Mouse (Mus musculus) brown adipose tissue, adult 24 weeks (tissue): ENCODE data around the gene Gmpr2. TPM values are rescaled to one million over a fixed set of nuclear protein-coding genes. Genes with fewer than 3 reads are reported as not detected.

Experiments
- H3K27ac ChIP-seq: fragments of 200-500 bp; replicated peaks from 2 replicates; pipeline ENCODE4 v1.5.1; 2012; ENCODE audit warnings: low read depth, mild to moderate bottlenecking, low read length
- H3K4me1 ChIP-seq: fragments of 200-500 bp; 2 replicates; pipeline ENCODE4 v1.6.1; 2012; ENCODE audit warnings: low read length, mixed read lengths; ENCODE audit not compliant: control insufficient read depth, insufficient read depth, insufficient read length
- H3K4me3 ChIP-seq: fragments of 200-500 bp; 2 replicates; pipeline ENCODE4 v1.5.1; 2012; ENCODE audit warnings: low read depth, mild to moderate bottlenecking, low read length, moderate library complexity; ENCODE audit not compliant: insufficient read depth
- polyA plus RNA-seq: library from polyadenylated mRNA; stranded (reverse); fragments of >200 nt; gene quantifications from 2 replicates; pipeline ENCODE4 v1.2.4, GENCODE M21; 2012; ENCODE audit not compliant: missing spikeins, insufficient read depth, insufficient read length

Gene Gmpr2
- polyA plus RNA-seq, 1 experiment, result 19.8 TPM

DNA sequence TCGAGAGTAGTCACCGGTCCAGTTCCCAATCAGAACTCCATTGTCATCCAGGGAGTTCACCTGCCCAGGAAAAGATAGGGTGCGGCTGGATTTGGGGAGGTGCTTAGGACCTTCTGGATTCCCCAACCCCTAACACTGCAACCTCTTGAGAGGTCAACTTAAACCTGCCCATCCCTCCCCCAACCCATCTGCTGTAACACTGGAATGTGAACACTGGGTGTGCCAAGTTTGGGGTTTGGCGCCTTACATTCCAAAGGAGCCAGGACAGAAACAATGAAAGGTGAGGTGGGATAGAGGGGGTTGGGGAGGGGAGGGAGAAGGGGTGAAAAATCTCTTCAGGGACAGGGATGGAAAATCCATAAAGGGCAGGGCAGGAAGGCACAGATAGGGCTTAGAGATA, 37.8 kb downstream of the Gmpr2 start:
- Histone ChIP-seq H3K4me1 (no peaks in the 10 kb centered on the region), H3K4me3 (no peak overlapping the region), H3K27ac (no peak overlapping the region)

DNA sequence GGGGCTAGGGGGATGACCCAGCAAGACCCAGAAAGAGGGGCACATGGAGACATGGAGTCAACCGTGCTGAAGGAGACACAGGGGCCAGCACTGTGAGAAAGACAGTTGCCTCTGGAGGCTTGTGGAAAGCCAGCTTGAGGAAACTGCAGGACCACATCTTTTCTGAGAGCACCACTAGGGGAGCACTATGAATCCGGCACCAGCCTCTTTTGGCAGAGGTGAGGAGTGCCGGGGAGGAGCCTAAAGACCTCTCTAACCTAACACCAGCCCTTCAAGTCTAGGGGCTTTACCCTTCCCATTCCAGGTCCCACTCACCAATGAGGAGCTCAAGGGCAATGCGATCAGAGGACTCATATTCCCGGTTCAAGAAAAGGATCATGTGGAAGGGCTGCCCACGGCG, 40.0 kb downstream of the Gmpr2 start:
- no peak overlapping the region for H3K27ac ChIP-seq
- no peaks in the 10 kb centered on the region for H3K4me1 ChIP-seq
- no peak overlapping the region for H3K4me3 ChIP-seq

DNA sequence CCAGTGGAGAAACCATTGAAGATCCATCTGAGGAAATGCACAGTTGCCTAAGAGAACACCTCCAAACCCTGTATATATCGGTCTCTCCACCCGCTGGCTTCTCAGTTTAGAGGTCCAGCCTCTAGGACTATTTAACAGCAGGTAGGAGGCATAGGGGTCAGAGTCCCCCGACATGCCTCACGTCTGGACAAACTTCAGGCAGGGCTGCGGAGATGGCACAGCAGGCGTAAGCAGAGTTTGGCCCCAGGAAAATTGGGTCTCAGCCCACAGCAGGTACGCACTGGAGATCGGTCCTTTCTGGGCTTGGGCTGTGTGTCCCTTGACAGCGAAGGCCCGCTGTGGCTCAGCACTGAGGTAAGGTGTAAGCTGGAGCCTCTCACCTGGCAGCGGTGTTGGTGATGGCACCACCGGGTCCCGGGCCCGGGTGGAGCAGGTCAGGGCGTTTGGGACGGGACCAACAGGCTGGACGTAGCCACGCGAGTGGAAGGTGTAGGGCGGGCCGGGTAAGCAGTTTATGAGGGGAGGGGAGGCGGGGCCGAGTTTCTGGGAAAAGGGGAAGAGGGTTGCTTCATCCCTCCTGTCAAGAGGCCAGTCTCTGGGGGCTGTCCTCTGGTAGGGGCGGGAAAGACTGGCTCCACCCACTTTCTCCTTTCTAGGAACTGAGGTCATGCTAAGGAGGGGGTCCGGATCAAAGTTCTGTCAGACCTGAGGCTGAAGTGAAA, 41.4 kb downstream of the Gmpr2 start:
- no peak overlapping the region for H3K27ac ChIP-seq
- H3K4me3 ChIP-seq, result peak overlapping the region; percentile 36
- H3K4me1 ChIP-seq, result no peaks in the 10 kb centered on the region

DNA sequence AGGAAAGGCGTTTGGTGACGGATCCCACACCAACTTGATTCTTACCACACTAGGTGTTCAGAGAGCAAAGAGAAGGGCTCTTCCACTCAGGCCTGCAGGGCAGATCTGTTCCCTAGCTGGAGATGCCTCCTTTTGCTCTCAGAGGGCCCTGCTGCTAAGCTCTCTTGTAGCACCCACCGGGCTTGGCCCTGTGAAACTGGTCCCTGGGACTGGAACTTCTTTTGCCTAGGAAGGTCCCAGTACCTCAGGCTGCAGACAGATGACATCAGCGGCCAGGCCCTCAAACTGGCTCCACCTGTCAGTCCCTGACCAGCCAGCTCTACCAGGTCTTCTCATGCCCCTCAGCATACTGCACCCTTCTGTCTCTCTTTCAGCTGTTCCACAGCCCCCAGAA, 42.0 kb downstream of the Gmpr2 start, which contains the start of gene Tgm1:
TSS of gene Tgm1 (minus strand) at position 198 of the 394 bp plus-strand sequence.
- peak within 1 kb of the TSS; percentile 36 for H3K4me3 ChIP-seq
- no peaks in the 10 kb centered on the region for H3K4me1 ChIP-seq
- no peak within 1 kb of the TSS for H3K27ac ChIP-seq

DNA sequence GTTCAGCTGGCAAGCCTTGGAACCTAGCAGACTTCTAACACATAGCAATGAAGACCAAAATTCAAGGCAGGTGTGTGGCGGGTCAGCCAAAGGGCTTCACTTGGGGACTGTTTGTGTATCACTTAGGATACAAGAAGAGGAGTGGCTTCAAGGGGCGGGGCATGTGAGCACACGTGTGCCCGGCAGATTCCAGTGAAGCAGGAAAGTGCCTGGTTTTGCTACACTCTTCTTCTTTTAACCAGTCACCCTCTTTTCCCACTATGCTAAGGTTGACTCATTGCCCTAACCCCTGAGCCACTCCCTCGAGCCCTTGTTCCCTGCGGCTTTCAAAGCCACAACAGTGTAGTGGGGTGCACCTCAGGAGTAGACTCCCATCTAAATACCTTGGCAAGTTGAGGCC, 43.2 kb downstream of the Gmpr2 start:
- H3K4me1 ChIP-seq, result no peaks in the 10 kb centered on the region
- H3K4me3 ChIP-seq, result no peak overlapping the region
- H3K27ac ChIP-seq, result no peak overlapping the region

DNA sequence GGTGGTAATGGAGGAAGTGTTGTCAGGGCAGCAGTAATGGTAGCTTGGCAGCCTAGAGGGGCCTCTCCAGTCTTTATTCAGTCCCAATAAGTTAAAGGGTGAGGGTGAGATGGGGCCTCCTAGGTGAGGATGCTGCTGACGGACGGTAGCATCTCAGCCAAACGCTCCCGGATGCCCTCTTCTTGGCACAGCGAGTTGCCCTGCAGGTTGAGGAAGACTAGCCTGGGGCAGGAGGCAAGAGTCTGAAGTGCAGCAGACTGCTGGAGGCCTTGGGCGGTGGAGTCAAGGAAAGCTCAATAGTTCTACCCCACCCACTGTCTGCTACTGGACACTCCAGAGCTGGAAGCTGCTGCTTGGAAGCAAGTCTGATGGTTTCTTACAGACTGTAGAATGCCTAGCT, 44.5 kb downstream of the Gmpr2 start:
- no peak overlapping the region for H3K4me3 ChIP-seq
- H3K4me1 ChIP-seq, result no peaks in the 10 kb centered on the region
- H3K27ac ChIP-seq, result no peak overlapping the region

DNA sequence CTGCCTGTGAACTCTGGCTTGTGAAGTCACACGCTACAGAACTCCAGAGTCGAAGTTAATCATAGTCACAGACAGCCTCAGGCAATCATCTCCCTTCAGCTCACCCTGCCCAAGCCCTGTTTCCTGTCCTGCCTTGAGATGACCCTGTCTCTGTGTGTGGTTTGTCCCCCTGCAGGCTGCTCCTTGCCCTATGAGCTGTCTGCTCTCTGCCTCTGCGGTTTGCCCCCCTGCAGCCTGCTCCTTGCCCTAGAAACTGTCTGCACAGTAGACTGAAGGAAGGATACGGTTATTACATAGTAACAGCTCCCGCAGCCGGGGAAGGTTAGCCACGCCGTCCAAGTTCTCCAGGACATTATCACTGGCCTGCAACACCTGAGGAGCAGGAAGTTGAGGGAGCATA, 45.1 kb downstream of the Gmpr2 start:
- H3K27ac ChIP-seq, result no peak overlapping the region
- no peak overlapping the region for H3K4me3 ChIP-seq
- no peaks in the 10 kb centered on the region; the same call in 1 of the 2 replicates for H3K4me1 ChIP-seq

DNA sequence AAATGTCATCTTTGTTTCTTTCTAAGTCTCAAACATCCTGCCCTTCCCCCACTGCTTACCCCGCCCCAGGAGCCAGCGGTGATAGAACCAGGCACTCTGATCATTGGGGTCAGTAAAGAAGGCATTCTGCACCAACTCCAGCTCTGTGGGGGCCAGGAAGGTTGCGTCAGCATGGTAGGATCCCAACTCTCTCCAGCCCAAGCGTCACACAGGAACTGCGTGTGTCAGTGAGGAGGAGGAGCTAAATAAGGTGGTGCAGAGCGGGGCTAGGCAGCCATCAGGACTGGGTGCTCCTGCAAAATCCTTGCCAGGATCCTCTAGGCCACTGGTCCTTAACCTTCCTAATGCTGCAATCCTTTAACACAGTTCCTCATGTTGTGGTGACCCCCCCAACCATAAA, 48.0 kb downstream of the Gmpr2 start:
- H3K4me1 ChIP-seq, result peaks cover 2% of the 10 kb centered on the region
- no peak overlapping the region for H3K4me3 ChIP-seq
- H3K27ac ChIP-seq, result no peak overlapping the region

DNA sequence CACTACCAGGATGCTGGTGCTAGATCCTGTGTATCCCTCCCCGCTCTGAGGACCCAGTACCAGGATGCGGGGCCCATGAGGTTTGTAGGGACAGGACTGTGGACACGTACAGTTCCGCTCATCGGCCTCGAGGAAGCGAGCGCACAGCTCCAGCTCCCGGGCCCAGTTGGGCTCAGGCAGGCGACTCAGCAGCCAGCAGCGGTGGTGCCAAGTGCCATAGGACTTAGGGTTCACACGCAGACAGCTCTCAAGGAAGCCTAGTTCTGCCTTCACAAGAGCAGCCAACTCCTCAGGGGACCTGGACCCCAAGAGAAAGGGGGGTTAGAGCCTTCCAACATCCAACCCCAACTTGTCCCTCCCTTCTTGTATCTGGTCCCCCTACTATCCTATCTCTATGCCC, 48.9 kb downstream of the Gmpr2 start:
- Histone ChIP-seq H3K4me3 (no peak overlapping the region), H3K27ac (no peak overlapping the region)

DNA sequence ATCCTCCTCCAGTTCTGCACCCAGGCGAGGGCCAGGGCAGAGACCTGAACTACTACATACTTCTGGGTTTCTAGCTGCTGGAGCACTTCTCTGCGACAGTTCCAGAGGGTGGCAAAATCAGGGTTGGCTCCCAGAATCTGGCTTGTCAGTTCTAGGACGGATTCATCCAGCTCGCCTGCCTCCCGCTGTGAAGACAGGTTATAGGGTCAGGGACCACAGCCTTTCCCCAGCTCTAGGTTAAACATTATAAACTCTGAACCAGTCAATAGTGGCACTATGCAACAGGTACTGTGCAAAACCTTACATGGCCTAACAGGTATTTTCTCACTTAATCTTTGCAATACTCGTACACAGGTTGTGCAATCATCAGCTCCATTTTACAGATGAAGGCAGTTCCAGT, 49.3 kb downstream of the Gmpr2 start:
- Histone ChIP-seq H3K4me3 (peak overlapping the region; percentile 68; the same call in 1 of the 2 replicates), H3K4me1 (peaks cover 2% of the 10 kb centered on the region), H3K27ac (no peak overlapping the region)

More for the DNA sequence above, 48.9 kb downstream of the Gmpr2 start:
- peaks cover 2% of the 10 kb centered on the region for H3K4me1 ChIP-seq

DNA sequence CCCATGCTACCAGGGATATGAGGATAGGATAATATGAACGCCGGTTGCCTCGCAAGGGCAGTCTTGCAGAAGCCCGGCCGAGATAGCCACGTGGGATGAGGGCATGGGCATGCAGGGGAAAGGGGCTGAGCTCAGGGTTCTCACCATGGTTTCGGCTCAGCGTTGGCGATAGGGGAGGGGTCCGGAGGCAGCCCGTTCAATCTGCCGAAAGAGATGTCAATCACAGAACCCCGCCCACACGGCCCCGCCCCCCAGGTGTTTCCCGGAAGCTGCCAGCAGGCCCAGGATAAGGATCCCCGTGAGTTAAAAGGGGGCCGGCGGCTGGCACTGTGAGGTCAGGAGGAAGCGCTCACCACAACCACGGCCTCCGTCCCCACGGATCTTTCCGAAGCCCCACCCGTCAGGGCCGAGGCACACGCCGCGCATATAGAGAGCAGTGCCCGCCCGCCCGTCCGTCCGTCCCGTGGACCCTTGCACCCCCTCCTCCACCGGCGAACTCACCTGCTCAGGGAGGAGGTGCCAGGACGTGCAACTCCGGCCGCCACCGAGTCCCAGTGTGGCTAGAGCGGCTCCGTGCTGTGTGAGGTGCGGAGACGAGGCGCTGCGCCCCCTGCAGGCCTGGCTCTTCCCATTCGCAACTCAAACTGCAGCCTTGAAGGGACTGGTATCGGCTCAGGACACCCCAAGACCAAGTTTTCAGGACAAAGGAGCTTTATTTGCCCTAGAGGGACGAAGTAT, 50.1 kb downstream of the Gmpr2 start, which contains the start of gene Rabggta:
TSS of gene Rabggta (minus strand) at position 564 of the 738 bp plus-strand sequence.
- Histone ChIP-seq H3K4me3 (peak within 1 kb of the TSS; percentile 68), H3K27ac (no peak within 1 kb of the TSS), H3K4me1 (peaks cover 2% of the 10 kb centered on the region)

DNA sequence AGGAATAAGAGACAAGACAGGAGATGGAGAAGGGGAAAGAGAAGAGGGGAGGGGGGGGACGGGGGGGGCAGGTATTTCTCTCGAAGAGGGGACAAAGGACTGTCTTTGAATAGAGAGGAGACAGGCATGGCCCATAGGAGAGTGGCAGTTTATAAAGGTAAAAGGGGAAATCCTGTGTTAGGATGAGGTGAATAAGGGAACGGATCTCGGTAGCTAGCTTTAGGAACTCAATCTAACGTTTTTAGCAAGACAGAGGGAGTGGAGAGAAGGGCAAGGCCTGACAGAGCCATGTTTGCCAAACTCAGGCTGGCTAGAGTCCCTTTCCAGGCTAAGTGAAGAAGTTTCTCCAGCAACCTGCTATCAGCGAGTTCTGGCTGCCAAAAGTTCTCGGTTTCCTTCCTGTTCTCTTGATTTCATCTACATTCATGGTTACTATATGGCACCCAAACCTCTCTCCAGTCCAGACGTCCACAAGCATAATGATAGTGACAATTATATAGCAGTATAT, 50.8 kb downstream of the Gmpr2 start:
- Histone ChIP-seq H3K4me3 (peak overlapping the region; percentile 68; the same call in 1 of the 2 replicates), H3K4me1 (peaks cover 2% of the 10 kb centered on the region), H3K27ac (no peak overlapping the region)

DNA sequence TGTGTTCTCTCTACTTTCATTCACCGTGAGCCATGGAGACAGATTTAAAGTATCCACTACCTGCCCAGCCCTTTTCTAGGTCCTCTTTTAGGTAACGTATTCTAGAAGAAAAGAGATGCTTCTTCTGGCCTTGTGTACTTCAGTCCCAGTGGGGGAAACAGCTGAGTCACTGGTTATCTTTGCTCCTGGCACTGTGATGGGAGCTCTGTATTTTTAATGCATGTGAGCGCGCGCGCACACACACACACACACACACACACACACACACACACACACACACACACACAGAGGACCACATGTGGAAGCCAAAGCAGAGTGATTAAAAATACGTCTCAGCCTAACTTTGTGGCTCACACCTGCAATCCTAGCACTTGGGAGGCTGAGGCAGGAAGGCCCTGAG, 51.7 kb downstream of the Gmpr2 start:
- no peak overlapping the region for H3K27ac ChIP-seq
- no peak overlapping the region for H3K4me3 ChIP-seq
- H3K4me1 ChIP-seq, result peaks cover 2% of the 10 kb centered on the region

DNA sequence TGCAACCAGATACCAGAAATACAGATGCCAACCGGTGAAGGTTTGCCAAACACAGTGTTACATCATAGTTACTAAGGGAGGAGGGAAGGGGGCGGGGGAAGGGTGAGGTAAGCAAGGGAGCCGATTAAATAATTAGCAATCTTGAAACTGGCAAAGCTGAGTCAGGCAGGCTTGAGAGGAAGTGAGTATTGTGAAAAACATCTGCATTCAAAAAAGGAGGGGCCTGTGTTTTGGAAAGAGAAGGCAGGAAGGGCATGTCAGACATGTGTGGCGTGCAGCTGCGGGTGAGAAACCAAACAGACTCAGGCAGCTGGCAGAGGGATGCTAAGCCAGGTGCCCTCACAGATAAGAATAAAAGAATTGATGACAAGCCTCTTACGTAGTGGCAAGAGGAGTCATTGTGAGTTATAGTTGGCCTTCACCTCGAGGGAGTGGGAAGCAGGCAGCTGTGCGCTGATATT, 52.7 kb downstream of the Gmpr2 start:
- Histone ChIP-seq H3K4me3 (no peak overlapping the region), H3K4me1 (peaks cover 2% of the 10 kb centered on the region), H3K27ac (peak overlapping the region; percentile 45)

DNA sequence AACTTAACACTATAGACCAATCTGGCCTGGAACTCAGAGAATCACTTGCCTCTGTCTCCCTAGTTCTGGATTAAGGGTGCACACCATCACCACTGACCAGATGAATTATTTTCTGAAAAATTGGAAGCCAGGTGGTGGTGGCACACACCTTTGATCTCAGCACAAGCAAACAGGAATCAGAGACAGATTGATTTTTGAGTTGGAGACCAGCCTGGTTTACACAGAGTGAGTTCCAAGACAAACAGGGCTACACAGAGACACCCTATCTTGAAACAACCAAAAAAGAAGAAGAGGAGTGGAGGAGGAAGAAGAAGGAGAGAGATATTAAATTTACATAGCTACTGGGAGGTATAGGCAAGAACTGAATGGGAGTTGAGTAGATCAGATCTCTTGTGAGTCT, 54.5 kb downstream of the Gmpr2 start:
- Histone ChIP-seq H3K4me1 (peaks cover 2% of the 10 kb centered on the region), H3K27ac (no peak overlapping the region), H3K4me3 (no peak overlapping the region)
